Mouse (Mus musculus): ENCODE results near the gene Ccdc181. TPM values are rescaled to one million over a fixed set of nuclear protein-coding genes. Genes with fewer than 3 reads are reported as not detected.

Ccdc181 gene
- polyA plus RNA-seq, 1 experiment = 1.4 TPM

DNA sequence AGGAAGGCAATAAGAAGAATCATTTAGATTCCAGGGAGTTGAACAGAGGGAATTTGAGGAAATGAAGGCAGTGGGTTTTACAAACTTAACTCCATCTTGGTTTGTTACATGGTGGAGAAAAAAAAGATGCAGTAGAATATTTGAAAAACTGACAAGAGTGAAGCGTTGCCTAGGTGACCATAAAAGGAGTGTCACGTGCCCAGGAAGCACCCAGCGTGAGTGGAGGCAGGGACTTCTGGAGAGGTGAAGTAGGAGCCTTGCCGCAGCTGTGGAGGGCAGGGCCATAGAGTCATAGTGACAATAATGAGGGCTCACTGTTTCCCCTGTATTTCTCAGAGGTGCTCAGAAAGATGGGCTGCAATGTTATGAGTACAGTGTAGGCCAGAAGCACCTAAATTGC lies 3.9 kb downstream of the Ccdc181 start:
- Histone ChIP-seq H3K4me3 (ENCODE audit: low read depth, low read length) (no peak overlapping the region), H3K4me1 (ENCODE audit: control insufficient read depth, insufficient read depth, insufficient read length, low read length) (no peaks in the 10 kb centered on the region), H3K27ac (ENCODE audit: insufficient read depth, low read depth, low read length) (no peak overlapping the region), H3K36me3 (ENCODE audit: control insufficient read depth, insufficient read depth, low read length) (peaks cover 2% of the 10 kb centered on the region; the same call in 1 of the 2 replicates), H3K27me3 (ENCODE audit: control insufficient read depth, insufficient read depth, low read length) (no peaks in the 10 kb centered on the region)
- 77% methylated on average over 4 of the region's 4 CpGs for WGBS
- TF ChIP-seq CTCF (IDR thresholded peaks at IDR 0.05; ENCODE audit: extremely low read depth, insufficient read length, insufficient replicate concordance, low read depth, low read length) (no peak), POLR2A (IDR thresholded peaks at IDR 0.05; ENCODE audit: low read depth, low read length) (no peak)

DNA sequence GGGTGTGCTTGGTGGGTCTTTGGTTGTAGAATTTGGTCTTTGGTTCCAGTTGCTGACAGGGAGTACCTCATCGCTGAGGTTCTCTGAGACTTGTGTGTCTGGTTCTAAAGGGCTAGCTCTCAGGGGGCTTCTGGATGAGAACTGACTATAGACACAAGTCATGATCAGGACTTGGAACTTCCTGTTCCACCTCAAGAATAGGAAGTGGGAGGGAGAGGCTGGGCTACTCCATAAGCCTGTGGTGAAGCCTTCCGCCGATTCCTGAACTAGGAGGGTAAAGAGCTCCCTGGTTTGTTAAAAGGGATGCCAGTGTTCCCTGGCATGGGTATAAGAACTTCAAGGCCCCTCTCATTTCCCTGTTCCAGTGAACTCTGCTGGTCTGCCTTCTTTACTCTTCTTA lies 8.6 kb downstream of the Ccdc181 start:
- Histone ChIP-seq H3K27ac (ENCODE audit: insufficient read depth, low read depth, low read length) (no peak overlapping the region), H3K4me3 (ENCODE audit: low read depth, low read length) (no peak overlapping the region), H3K27me3 (ENCODE audit: control insufficient read depth, insufficient read depth, low read length) (no peaks in the 10 kb centered on the region), H3K36me3 (ENCODE audit: control insufficient read depth, insufficient read depth, low read length) (peaks cover 2% of the 10 kb centered on the region; the same call in 1 of the 2 replicates), H3K4me1 (ENCODE audit: control insufficient read depth, insufficient read depth, insufficient read length, low read length) (no peaks in the 10 kb centered on the region)
- WGBS = 91% methylated on average over 3 of the region's 3 CpGs
- TF ChIP-seq POLR2A (IDR thresholded peaks at IDR 0.05; ENCODE audit: low read depth, low read length) (no peak), CTCF (IDR thresholded peaks at IDR 0.05; ENCODE audit: extremely low read depth, insufficient read length, insufficient replicate concordance, low read depth, low read length) (no peak)

GRCm38 (mm10) chr1:164287406-164287805 lies 12.0 kb downstream of the Ccdc181 start:
- Histone ChIP-seq H3K27me3 (ENCODE audit: control insufficient read depth, insufficient read depth, low read length) (no peaks in the 10 kb centered on the region), H3K27ac (ENCODE audit: insufficient read depth, low read depth, low read length) (no peak overlapping the region), H3K4me1 (ENCODE audit: control insufficient read depth, insufficient read depth, insufficient read length, low read length) (no peaks in the 10 kb centered on the region), H3K36me3 (ENCODE audit: control insufficient read depth, insufficient read depth, low read length) (peaks cover 15% of the 10 kb centered on the region), H3K4me3 (ENCODE audit: low read depth, low read length) (no peak overlapping the region)
- 78% methylated on average over 15 of the region's 15 CpGs for WGBS
- TF ChIP-seq POLR2A (IDR thresholded peaks at IDR 0.05; ENCODE audit: low read depth, low read length) = no peak
- TF ChIP-seq CTCF (IDR thresholded peaks at IDR 0.05; ENCODE audit: extremely low read depth, insufficient read length, insufficient replicate concordance, low read depth, low read length) = no peak

DNA sequence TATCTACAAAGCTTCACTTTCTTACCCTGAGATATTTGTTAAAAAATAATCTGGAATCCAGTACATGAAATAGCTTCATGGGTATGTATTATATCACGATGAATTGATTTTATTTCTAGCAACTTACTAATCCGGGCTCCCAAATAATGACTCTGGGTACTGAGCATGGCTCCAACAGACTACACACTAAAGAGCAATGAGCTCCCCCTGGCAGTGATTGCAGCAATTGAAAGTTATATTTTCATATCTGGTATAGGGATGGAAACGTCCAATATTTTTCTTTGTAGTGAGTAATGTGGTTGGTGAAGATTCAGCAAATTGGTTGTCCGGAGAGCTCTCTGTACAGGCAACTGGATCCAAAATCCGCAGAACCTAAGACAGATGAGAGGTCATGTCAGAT lies 16.7 kb downstream of the Ccdc181 start:
- Histone ChIP-seq H3K27ac (ENCODE audit: insufficient read depth, low read depth, low read length) (no peak overlapping the region), H3K4me1 (ENCODE audit: control insufficient read depth, insufficient read depth, insufficient read length, low read length) (no peaks in the 10 kb centered on the region), H3K36me3 (ENCODE audit: control insufficient read depth, insufficient read depth, low read length) (peaks cover 41% of the 10 kb centered on the region), H3K4me3 (ENCODE audit: low read depth, low read length) (no peak overlapping the region), H3K27me3 (ENCODE audit: control insufficient read depth, insufficient read depth, low read length) (no peaks in the 10 kb centered on the region)
- WGBS = 75% methylated on average over 5 of the region's 5 CpGs
- no peak for TF ChIP-seq CTCF (IDR thresholded peaks at IDR 0.05; ENCODE audit: extremely low read depth, insufficient read length, insufficient replicate concordance, low read depth, low read length)
- TF ChIP-seq POLR2A (IDR thresholded peaks at IDR 0.05; ENCODE audit: low read depth, low read length) = no peak

- no peaks in the 10 kb centered on the region for H3K27me3 ChIP-seq (ENCODE audit: control insufficient read depth, insufficient read depth, low read length)
- H3K4me1 ChIP-seq (ENCODE audit: control insufficient read depth, insufficient read depth, insufficient read length, low read length) = no peaks in the 10 kb centered on the region
- H3K27ac ChIP-seq (ENCODE audit: insufficient read depth, low read depth, low read length) = no peak overlapping the region
- TF ChIP-seq CTCF (IDR thresholded peaks at IDR 0.05; ENCODE audit: extremely low read depth, insufficient read length, insufficient replicate concordance, low read depth, low read length) (no peak), POLR2A (IDR thresholded peaks at IDR 0.05; ENCODE audit: low read depth, low read length) (no peak)
- WGBS = 93% methylated on average over 6 of the region's 6 CpGs
- peaks cover 55% of the 10 kb centered on the region for H3K36me3 ChIP-seq (ENCODE audit: control insufficient read depth, insufficient read depth, low read length)
- H3K4me3 ChIP-seq (ENCODE audit: low read depth, low read length) = no peak overlapping the region
Observed at GRCm38 (mm10) chr1:164294071-164294470, 18.7 kb downstream of the Ccdc181 start.

DNA sequence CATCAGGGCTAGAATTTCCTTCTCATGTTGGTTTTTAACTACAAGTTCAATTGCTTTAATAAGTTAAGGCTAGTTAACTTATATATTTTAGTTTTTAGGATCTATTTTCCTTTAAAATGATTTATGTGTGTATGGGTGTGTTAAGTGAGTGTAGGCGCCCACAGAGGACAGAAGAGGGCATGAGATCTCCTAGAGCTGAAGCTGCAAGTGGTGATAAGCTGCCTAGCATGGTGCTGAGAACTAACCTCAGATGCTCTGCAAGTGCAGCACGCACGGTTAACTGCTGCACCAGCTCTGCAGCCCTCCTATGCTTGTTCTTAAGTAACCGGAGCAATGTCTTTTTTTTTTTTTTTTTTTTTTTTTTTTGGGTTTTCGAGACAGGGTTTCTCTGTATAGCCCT lies 21.1 kb downstream of the Ccdc181 start:
- WGBS = 95% methylated on average over 4 of the region's 5 CpGs
- TF ChIP-seq CTCF (IDR thresholded peaks at IDR 0.05; ENCODE audit: extremely low read depth, insufficient read length, insufficient replicate concordance, low read depth, low read length) = no peak
- no peak for TF ChIP-seq POLR2A (IDR thresholded peaks at IDR 0.05; ENCODE audit: low read depth, low read length)
- H3K36me3 ChIP-seq (ENCODE audit: control insufficient read depth, insufficient read depth, low read length) = peaks cover 63% of the 10 kb centered on the region
- no peak overlapping the region for H3K27ac ChIP-seq (ENCODE audit: insufficient read depth, low read depth, low read length)
- H3K27me3 ChIP-seq (ENCODE audit: control insufficient read depth, insufficient read depth, low read length) = no peaks in the 10 kb centered on the region
- no peak overlapping the region for H3K4me3 ChIP-seq (ENCODE audit: low read depth, low read length)
- no peaks in the 10 kb centered on the region for H3K4me1 ChIP-seq (ENCODE audit: control insufficient read depth, insufficient read depth, insufficient read length, low read length)

- 79% methylated on average over 4 of the region's 4 CpGs for WGBS
- no peaks in the 10 kb centered on the region for H3K4me1 ChIP-seq (ENCODE audit: control insufficient read depth, insufficient read depth, insufficient read length, low read length)
- TF ChIP-seq POLR2A (IDR thresholded peaks at IDR 0.05; ENCODE audit: low read depth, low read length) = no peak
- no peak for TF ChIP-seq CTCF (IDR thresholded peaks at IDR 0.05; ENCODE audit: extremely low read depth, insufficient read length, insufficient replicate concordance, low read depth, low read length)
Observed at GRCm38 (mm10) chr1:164301949-164302348, 26.6 kb downstream of the Ccdc181 start.

DNA sequence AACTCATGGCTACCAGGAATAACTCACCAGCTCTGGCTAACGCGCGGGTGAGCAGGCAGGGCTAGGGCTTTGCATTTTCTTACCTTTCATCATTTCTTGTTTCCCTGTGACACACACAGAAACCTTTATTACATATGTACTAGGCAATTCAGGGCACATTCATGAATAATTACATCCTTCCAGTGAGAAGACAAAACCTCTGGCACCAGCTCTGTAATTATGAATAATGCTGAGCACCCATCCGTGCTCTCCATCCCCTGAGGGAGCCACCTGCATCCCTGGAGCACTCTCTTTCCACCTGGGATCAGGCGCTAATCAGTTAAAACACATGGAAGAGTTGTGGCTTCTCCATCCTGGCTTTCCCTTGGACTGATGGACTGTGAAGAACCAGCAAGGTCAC lies 28.4 kb downstream of the Ccdc181 start, which contains the start of gene Nme7:
Nme7 (plus strand) TSS at position 301 of the 400 bp plus-strand sequence.
- Histone ChIP-seq H3K4me1 (ENCODE audit: control insufficient read depth, insufficient read depth, insufficient read length, low read length) (no peaks in the 10 kb centered on the region), H3K36me3 (ENCODE audit: control insufficient read depth, insufficient read depth, low read length) (peaks cover 30% of the 10 kb centered on the region), H3K27ac (ENCODE audit: insufficient read depth, low read depth, low read length) (no peak within 1 kb of the TSS), H3K27me3 (ENCODE audit: control insufficient read depth, insufficient read depth, low read length) (no peaks in the 10 kb centered on the region), H3K4me3 (ENCODE audit: low read depth, low read length) (no peak within 1 kb of the TSS)
- WGBS = 88% methylated on average over 5 of the region's 5 CpGs
- TF ChIP-seq POLR2A (IDR thresholded peaks at IDR 0.05; ENCODE audit: low read depth, low read length) = no peak
- TF ChIP-seq CTCF (IDR thresholded peaks at IDR 0.05; ENCODE audit: extremely low read depth, insufficient read length, insufficient replicate concordance, low read depth, low read length) = no peak

More at GRCm38 (mm10) chr1:164301949-164302348, 26.6 kb downstream of the Ccdc181 start:
- H3K27ac ChIP-seq (ENCODE audit: insufficient read depth, low read depth, low read length) = no peak overlapping the region
- peaks cover 43% of the 10 kb centered on the region for H3K36me3 ChIP-seq (ENCODE audit: control insufficient read depth, insufficient read depth, low read length)
- no peak overlapping the region for H3K4me3 ChIP-seq (ENCODE audit: low read depth, low read length)
- H3K27me3 ChIP-seq (ENCODE audit: control insufficient read depth, insufficient read depth, low read length) = no peaks in the 10 kb centered on the region

Data from small intestine, adult 2 months (tissue).